Mouse (Mus musculus): ENCODE data around the gene F2r. TPM values are rescaled to one million over a fixed set of nuclear protein-coding genes. Genes with fewer than 3 reads are reported as not detected.

F2r gene
- polyA plus RNA-seq, 1 experiment = 84.2 TPM

GRCm38 (mm10) chr13:95583237-95584189 is 34.8 kb downstream of the F2r start:
- Histone ChIP-seq H3K4me3 (replicated peaks) (no peak overlapping the region), H3K4me1 (0 out of 2 replicates have a peak, but pooled peaks cover 4% of the 10 kb centered on the region), H3K9me3 (peaks cover 26% of the 10 kb centered on the region), H3K27me3 (replicated peaks) (peaks cover 49% of the 10 kb centered on the region), H3K36me3 (replicated peaks; ENCODE audit: low read length) (no peaks in the 10 kb centered on the region)
- TF ChIP-seq FLI1 (IDR thresholded peaks at IDR 0.05; ENCODE audit: low read length) = no peak

DNA sequence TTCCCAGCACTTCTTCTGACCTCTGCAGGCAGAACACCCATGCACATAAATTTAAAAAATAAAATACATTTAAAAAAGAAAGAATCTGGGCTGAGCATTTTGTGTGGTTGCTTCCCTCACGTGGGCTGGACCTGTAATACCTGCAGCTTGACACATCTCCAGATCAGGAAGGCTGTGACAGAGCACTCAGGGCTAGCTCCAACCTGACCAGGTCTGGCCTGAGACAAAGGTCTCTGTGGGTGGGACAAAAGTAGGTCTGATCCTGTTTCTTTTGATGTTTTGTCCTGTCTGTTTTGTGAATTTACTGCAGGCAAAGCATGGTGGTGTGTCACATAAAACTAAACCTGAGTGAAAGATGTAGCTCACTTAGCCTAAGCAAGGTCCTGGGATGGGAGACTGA is 36.4 kb downstream of the F2r start:
- TF ChIP-seq FLI1 (IDR thresholded peaks at IDR 0.05; ENCODE audit: low read length) (no peak), GATA1 (IDR thresholded peaks at IDR 0.05; ENCODE audit: borderline replicate concordance, low read length) (no peak)
- Histone ChIP-seq H3K36me3 (replicated peaks; ENCODE audit: low read length) (no peaks in the 10 kb centered on the region), H3K4me1 (peaks cover 12% of the 10 kb centered on the region; the same call in 1 of the 2 replicates), H3K27me3 (replicated peaks) (peaks cover 41% of the 10 kb centered on the region), H3K9me3 (peaks cover 13% of the 10 kb centered on the region), H3K4me3 (replicated peaks) (no peak overlapping the region)

GRCm38 (mm10) chr13:95578016-95578697 is 40.1 kb downstream of the F2r start:
- Histone ChIP-seq H3K4me1 (peaks cover 8% of the 10 kb centered on the region; the same call in 1 of the 2 replicates), H3K4me3 (replicated peaks) (no peak overlapping the region), H3K27me3 (replicated peaks) (peaks cover 20% of the 10 kb centered on the region), H3K36me3 (replicated peaks; ENCODE audit: low read length) (no peaks in the 10 kb centered on the region), H3K9me3 (no peaks in the 10 kb centered on the region; the same call in 1 of the 2 replicates)
- TF ChIP-seq GATA1 (IDR thresholded peaks at IDR 0.05; ENCODE audit: borderline replicate concordance, low read length) = no peak
- no peak for TF ChIP-seq FLI1 (IDR thresholded peaks at IDR 0.05; ENCODE audit: low read length)

DNA sequence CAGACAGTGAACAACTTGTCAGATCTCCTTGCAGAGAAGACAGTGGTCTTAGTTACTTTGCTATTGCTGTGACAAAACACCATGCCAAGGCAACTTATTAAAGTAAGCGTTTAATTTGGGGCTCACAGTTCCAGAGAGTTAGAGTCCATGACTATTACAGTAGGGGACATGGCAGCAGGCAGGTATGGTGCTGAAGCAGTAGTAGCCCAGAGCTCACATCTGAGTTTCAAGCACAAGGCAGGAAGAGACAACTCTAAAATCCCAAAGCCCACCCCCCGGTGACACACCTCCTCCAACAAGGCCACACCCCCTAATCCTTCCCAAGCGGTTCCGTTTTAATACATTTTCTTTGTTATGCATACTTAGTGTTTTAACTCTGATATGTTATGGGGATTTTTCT is 47.4 kb downstream of the F2r start:
- no peak for TF ChIP-seq FLI1 (IDR thresholded peaks at IDR 0.05; ENCODE audit: low read length)
- no peak for TF ChIP-seq GATA1 (IDR thresholded peaks at IDR 0.05; ENCODE audit: borderline replicate concordance, low read length)
- peaks cover 20% of the 10 kb centered on the region for H3K4me1 ChIP-seq

GRCm38 (mm10) chr13:95569326-95569725 is 49.0 kb downstream of the F2r start:
- TF ChIP-seq GATA1 (IDR thresholded peaks at IDR 0.05; ENCODE audit: borderline replicate concordance, low read length) (no peak), FLI1 (IDR thresholded peaks at IDR 0.05; ENCODE audit: low read length) (no peak)
- peaks cover 5% of the 10 kb centered on the region for H3K36me3 ChIP-seq (replicated peaks; ENCODE audit: low read length)
- no peaks in the 10 kb centered on the region for H3K27me3 ChIP-seq (replicated peaks)
- peaks cover 35% of the 10 kb centered on the region for H3K4me1 ChIP-seq
- no peak overlapping the region for H3K4me3 ChIP-seq (replicated peaks)
- peaks cover 14% of the 10 kb centered on the region for H3K9me3 ChIP-seq

More for the DNA sequence above, 47.4 kb downstream of the F2r start:
- H3K4me3 ChIP-seq (replicated peaks) = no peak overlapping the region
- peaks cover 14% of the 10 kb centered on the region for H3K9me3 ChIP-seq
- peaks cover 3% of the 10 kb centered on the region for H3K27me3 ChIP-seq (replicated peaks)
- peaks cover 5% of the 10 kb centered on the region for H3K36me3 ChIP-seq (replicated peaks; ENCODE audit: low read length)

DNA sequence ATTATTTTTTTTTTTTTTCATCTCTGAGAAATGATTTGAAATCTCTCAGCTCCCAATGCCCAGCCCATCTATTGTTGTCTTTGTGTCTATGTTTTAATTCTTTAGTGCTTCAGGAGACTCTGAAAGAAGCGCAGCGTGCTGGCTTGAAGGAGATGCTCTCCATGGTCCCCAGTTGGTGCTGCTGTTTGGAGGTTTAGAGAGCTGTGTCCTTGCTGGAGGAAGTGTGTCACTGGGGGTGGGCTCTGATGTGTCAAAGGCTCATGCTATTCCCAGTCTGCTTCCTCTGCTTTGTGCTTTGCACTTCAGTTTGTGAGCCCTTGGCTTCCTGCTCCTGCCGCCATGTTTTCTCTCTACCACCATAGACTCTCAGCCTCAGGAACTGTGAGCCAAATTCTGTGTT is 50.0 kb downstream of the F2r start:
- Histone ChIP-seq H3K4me1 (peaks cover 42% of the 10 kb centered on the region), H3K27me3 (replicated peaks) (no peaks in the 10 kb centered on the region), H3K36me3 (replicated peaks; ENCODE audit: low read length) (peaks cover 5% of the 10 kb centered on the region), H3K9me3 (peaks cover 14% of the 10 kb centered on the region), H3K4me3 (replicated peaks) (no peak overlapping the region)
- TF ChIP-seq GATA1 (IDR thresholded peaks at IDR 0.05; ENCODE audit: borderline replicate concordance, low read length) (no peak), FLI1 (IDR thresholded peaks at IDR 0.05; ENCODE audit: low read length) (no peak)

- TF ChIP-seq GATA1 (IDR thresholded peaks at IDR 0.05; ENCODE audit: borderline replicate concordance, low read length) = no peak
- Histone ChIP-seq H3K27me3 (replicated peaks) (peaks cover 2% of the 10 kb centered on the region), H3K4me1 (peaks cover 47% of the 10 kb centered on the region), H3K9me3 (peaks cover 14% of the 10 kb centered on the region), H3K4me3 (replicated peaks) (no peak overlapping the region), H3K36me3 (replicated peaks; ENCODE audit: low read length) (peaks cover 5% of the 10 kb centered on the region)
These were observed 51.3 kb downstream of the F2r start for GRCm38 (mm10) chr13:95566841-95567551.

GRCm38 (mm10) chr13:95563693-95564092 is 54.6 kb downstream of the F2r start:
- Histone ChIP-seq H3K27me3 (replicated peaks) (peaks cover 4% of the 10 kb centered on the region), H3K4me1 (peaks cover 47% of the 10 kb centered on the region), H3K36me3 (replicated peaks; ENCODE audit: low read length) (peaks cover 4% of the 10 kb centered on the region), H3K4me3 (replicated peaks) (no peak overlapping the region), H3K9me3 (peaks cover 3% of the 10 kb centered on the region; the same call in 1 of the 2 replicates)
- TF ChIP-seq GATA1 (IDR thresholded peaks at IDR 0.05; ENCODE audit: borderline replicate concordance, low read length) = no peak
- TF ChIP-seq FLI1 (IDR thresholded peaks at IDR 0.05; ENCODE audit: low read length) = no peak

GRCm38 (mm10) chr13:95563066-95563610 is 55.1 kb downstream of the F2r start:
- H3K36me3 ChIP-seq (replicated peaks; ENCODE audit: low read length) = no peaks in the 10 kb centered on the region
- H3K27me3 ChIP-seq (replicated peaks) = peaks cover 4% of the 10 kb centered on the region
- no peak for TF ChIP-seq GATA1 (IDR thresholded peaks at IDR 0.05; ENCODE audit: borderline replicate concordance, low read length)
- TF ChIP-seq FLI1 (IDR thresholded peaks at IDR 0.05; ENCODE audit: low read length) = no peak
- H3K9me3 ChIP-seq = peaks cover 3% of the 10 kb centered on the region; the same call in 1 of the 2 replicates
- H3K4me1 ChIP-seq = peaks cover 47% of the 10 kb centered on the region
- peak overlapping the region; percentile 1 for H3K4me3 ChIP-seq (replicated peaks)
